Mouse (Mus musculus): ENCODE results near the gene Hist2h2ab.
"Not testable (repeated sequence)": the region's sequence is repeated elsewhere in the genome, so short reads cannot be mapped to it uniquely, and the experiment has no call there.

Gene Hist2h2ab

GRCm38 (mm10) chr3:96219661-96220130 is at the start of gene Hist2h2ab, which contains the start of gene Bola1:
Gene Hist2h2ab (plus strand): TSS chr3:96219865.
Gene Bola1 (minus strand): TSS chr3:96219709.
- TF ChIP-seq CTCF (conservative IDR thresholded peaks at IDR 0.05; ENCODE audit: low read length): no peak
- no peak for TF ChIP-seq NANOG (IDR thresholded peaks at IDR 0.05; ENCODE audit: borderline replicate concordance, low read length)
- no peak for TF ChIP-seq POU5F1 (IDR thresholded peaks at IDR 0.05; ENCODE audit: borderline replicate concordance, low read length)
- peaks cover 35% of the 10 kb centered on the region for H3K4me1 ChIP-seq (replicated peaks; ENCODE audit: low read depth, low read length)
- peak within 1 kb of the TSS; percentile 84 for H3K4me3 ChIP-seq (replicated peaks; ENCODE audit: low read length)
- peaks cover 12% of the 10 kb centered on the region; the same call in 1 of the 2 replicates for H3K27me3 ChIP-seq (ENCODE audit: insufficient read depth, low read length)
- no peaks in the 10 kb centered on the region for H3K9me3 ChIP-seq (ENCODE audit: low read length)
- H3K36me3 ChIP-seq (ENCODE audit: insufficient read depth, low read length): no peaks in the 10 kb centered on the region

- H3K4me3 ChIP-seq (replicated peaks; ENCODE audit: low read length): peak overlapping the region; percentile 99
- H3K4me1 ChIP-seq (replicated peaks; ENCODE audit: low read depth, low read length): peaks cover 52% of the 10 kb centered on the region
- peaks cover 38% of the 10 kb centered on the region for H3K36me3 ChIP-seq (ENCODE audit: insufficient read depth, low read length)
- TF ChIP-seq POU5F1 (IDR thresholded peaks at IDR 0.05; ENCODE audit: borderline replicate concordance, low read length) (no peak), CTCF (conservative IDR thresholded peaks at IDR 0.05; ENCODE audit: low read length) (no peak), NANOG (IDR thresholded peaks at IDR 0.05; ENCODE audit: borderline replicate concordance, low read length) (no peak)
- no peaks in the 10 kb centered on the region for H3K27me3 ChIP-seq (ENCODE audit: insufficient read depth, low read length)
- no peaks in the 10 kb centered on the region for H3K9me3 ChIP-seq (ENCODE audit: low read length)
These were observed 49.4 kb upstream of the Hist2h2ab start for GRCm38 (mm10) chr3:96170276-96170675.

DNA sequence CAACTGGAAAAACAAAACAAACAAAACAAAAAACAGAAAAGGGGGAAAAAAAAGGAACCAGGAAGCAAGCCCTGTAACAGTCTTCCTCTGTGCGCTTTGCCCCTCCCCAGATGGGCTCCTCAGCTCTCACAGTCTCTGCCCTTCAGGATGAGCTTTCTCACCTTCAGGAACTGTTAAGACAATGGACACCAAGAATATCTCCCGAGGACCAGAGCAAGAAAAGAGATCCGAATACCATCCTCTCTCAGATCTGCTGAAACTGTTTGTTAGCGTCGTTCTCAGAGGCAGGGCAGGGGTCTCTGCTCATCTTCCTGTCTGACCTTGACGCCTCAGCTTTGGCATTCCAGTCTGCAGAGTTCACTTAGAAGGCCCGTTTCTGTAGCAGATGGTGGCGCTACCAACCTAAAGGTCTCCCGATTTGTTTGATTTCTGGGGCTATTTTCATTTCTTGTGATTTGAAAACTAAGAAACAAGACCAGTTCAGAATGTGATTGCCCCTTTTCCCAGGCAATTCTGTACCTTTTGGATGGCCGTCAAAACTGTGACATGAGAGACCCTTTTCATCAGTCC is 48.6 kb upstream of the Hist2h2ab start:
- H3K4me3 ChIP-seq (replicated peaks; ENCODE audit: low read length): peak overlapping the region; percentile 99
- H3K4me1 ChIP-seq (replicated peaks; ENCODE audit: low read depth, low read length): peaks cover 58% of the 10 kb centered on the region
- H3K9me3 ChIP-seq (ENCODE audit: low read length): no peaks in the 10 kb centered on the region
- no peak for TF ChIP-seq POU5F1 (IDR thresholded peaks at IDR 0.05; ENCODE audit: borderline replicate concordance, low read length)
- no peak for TF ChIP-seq CTCF (conservative IDR thresholded peaks at IDR 0.05; ENCODE audit: low read length)
- no peak for TF ChIP-seq NANOG (IDR thresholded peaks at IDR 0.05; ENCODE audit: borderline replicate concordance, low read length)
- H3K36me3 ChIP-seq (ENCODE audit: insufficient read depth, low read length): peaks cover 46% of the 10 kb centered on the region
- no peaks in the 10 kb centered on the region for H3K27me3 ChIP-seq (ENCODE audit: insufficient read depth, low read length)

GRCm38 (mm10) chr3:96171583-96172196 is 48.0 kb upstream of the Hist2h2ab start:
- Histone ChIP-seq H3K9me3 (ENCODE audit: low read length) (no peaks in the 10 kb centered on the region), H3K27me3 (ENCODE audit: insufficient read depth, low read length) (no peaks in the 10 kb centered on the region), H3K36me3 (ENCODE audit: insufficient read depth, low read length) (peaks cover 52% of the 10 kb centered on the region), H3K4me1 (replicated peaks; ENCODE audit: low read depth, low read length) (peaks cover 65% of the 10 kb centered on the region), H3K4me3 (replicated peaks; ENCODE audit: low read length) (peak overlapping the region; percentile 99)
- TF ChIP-seq NANOG (IDR thresholded peaks at IDR 0.05; ENCODE audit: borderline replicate concordance, low read length): no peak
- TF ChIP-seq POU5F1 (IDR thresholded peaks at IDR 0.05; ENCODE audit: borderline replicate concordance, low read length): no peak
- no peak for TF ChIP-seq CTCF (conservative IDR thresholded peaks at IDR 0.05; ENCODE audit: low read length)

DNA sequence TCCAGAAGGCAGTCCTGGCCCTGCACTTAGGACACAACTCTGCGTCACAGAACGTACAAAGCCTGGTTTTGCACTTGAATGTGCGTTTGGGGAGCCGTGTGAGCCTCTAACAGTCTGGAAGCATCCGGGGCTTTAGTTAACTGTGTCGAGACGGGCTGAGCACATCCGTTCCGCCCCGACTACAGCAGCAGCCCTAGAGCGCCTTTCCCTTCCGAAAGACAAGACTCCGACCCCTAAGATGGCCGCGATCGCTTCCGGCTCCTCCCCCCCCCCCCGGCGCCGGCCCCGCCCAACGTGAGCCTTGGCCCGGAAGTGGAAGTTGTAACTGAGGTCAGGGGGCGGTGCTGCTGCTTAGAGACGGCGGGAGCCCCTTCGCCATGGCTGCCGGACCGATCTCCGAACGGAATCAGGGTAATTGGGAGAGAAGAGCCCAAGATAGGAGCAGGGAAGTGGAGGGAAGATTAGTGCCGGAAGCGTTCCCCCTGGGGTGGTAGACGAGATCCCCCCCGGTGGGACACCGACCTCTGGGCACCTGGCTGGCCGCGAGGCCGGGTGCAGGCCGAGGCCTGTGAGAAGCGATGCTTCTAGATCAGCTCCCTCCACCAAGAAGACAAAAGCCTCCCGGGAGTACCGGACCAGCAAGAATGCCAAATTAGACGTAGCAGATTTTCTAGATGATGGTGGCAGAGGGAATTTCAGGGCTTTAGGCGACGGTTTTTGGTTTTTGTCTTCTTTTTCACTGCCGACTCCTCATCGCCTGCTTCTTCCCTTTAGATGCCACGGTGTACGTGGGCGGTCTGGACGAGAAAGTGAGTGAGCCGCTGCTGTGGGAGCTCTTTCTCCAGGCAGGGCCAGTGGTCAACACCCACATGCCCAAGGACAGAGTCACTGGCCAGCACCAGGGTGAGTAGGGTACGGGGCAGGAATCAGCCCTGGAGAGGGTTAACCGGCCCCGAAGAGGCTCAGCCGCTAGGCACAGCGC is 47.2 kb upstream of the Hist2h2ab start, which contains the start of gene Sf3b4:
Sf3b4 (plus strand) TSS at position 136 of the 982 bp plus-strand sequence.
- Histone ChIP-seq H3K27me3 (ENCODE audit: insufficient read depth, low read length) (no peaks in the 10 kb centered on the region), H3K4me1 (replicated peaks; ENCODE audit: low read depth, low read length) (peaks cover 66% of the 10 kb centered on the region), H3K4me3 (replicated peaks; ENCODE audit: low read length) (peak within 1 kb of the TSS; percentile 99), H3K36me3 (ENCODE audit: insufficient read depth, low read length) (peaks cover 60% of the 10 kb centered on the region), H3K9me3 (ENCODE audit: low read length) (no peaks in the 10 kb centered on the region)
- no peak for TF ChIP-seq POU5F1 (IDR thresholded peaks at IDR 0.05; ENCODE audit: borderline replicate concordance, low read length)
- TF ChIP-seq CTCF (conservative IDR thresholded peaks at IDR 0.05; ENCODE audit: low read length): no peak
- no peak for TF ChIP-seq NANOG (IDR thresholded peaks at IDR 0.05; ENCODE audit: borderline replicate concordance, low read length)

- Histone ChIP-seq H3K9me3 (ENCODE audit: low read length) (no peaks in the 10 kb centered on the region), H3K36me3 (ENCODE audit: insufficient read depth, low read length) (peaks cover 67% of the 10 kb centered on the region), H3K27me3 (ENCODE audit: insufficient read depth, low read length) (no peaks in the 10 kb centered on the region), H3K4me3 (replicated peaks; ENCODE audit: low read length) (peak overlapping the region; percentile 99), H3K4me1 (replicated peaks; ENCODE audit: low read depth, low read length) (peaks cover 66% of the 10 kb centered on the region)
- TF ChIP-seq NANOG (IDR thresholded peaks at IDR 0.05; ENCODE audit: borderline replicate concordance, low read length) (no peak), CTCF (conservative IDR thresholded peaks at IDR 0.05; ENCODE audit: low read length) (no peak), POU5F1 (IDR thresholded peaks at IDR 0.05; ENCODE audit: borderline replicate concordance, low read length) (no peak)
These were observed 46.5 kb upstream of the Hist2h2ab start for GRCm38 (mm10) chr3:96173185-96173584.

DNA sequence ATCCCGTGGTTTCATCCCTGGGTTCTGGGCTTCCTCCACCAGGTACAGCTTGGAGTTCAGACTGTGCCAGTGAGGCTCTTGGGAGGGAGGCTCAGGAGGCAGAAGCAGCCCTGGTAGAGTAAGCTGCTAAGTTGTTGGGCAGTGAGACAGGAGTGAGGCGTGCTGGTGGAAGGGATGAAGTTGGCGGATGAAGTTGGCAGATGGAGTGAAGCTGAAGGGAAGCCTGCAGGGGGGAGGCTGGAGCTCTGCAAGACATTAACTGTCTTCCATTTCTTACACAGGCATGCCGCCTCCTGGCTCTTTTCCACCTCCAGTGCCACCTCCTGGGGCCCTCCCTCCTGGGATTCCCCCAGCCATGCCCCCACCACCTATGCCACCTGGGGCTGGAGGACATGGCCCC is 45.6 kb upstream of the Hist2h2ab start:
- Histone ChIP-seq H3K4me1 (replicated peaks; ENCODE audit: low read depth, low read length) (peaks cover 73% of the 10 kb centered on the region), H3K36me3 (ENCODE audit: insufficient read depth, low read length) (peaks cover 72% of the 10 kb centered on the region), H3K4me3 (replicated peaks; ENCODE audit: low read length) (peak overlapping the region; percentile 99)
- H3K9me3 ChIP-seq (ENCODE audit: low read length); H3K27me3 ChIP-seq (ENCODE audit: insufficient read depth, low read length): not testable (repeated sequence)

GRCm38 (mm10) chr3:96175251-96175650 is 44.4 kb upstream of the Hist2h2ab start:
- H3K4me3 ChIP-seq (replicated peaks; ENCODE audit: low read length): peak overlapping the region; percentile 99
- H3K27me3 ChIP-seq (ENCODE audit: insufficient read depth, low read length): no peaks in the 10 kb centered on the region
- H3K4me1 ChIP-seq (replicated peaks; ENCODE audit: low read depth, low read length): peaks cover 75% of the 10 kb centered on the region
- no peaks in the 10 kb centered on the region for H3K9me3 ChIP-seq (ENCODE audit: low read length)
- TF ChIP-seq POU5F1 (IDR thresholded peaks at IDR 0.05; ENCODE audit: borderline replicate concordance, low read length) (no peak), CTCF (conservative IDR thresholded peaks at IDR 0.05; ENCODE audit: low read length) (no peak), NANOG (IDR thresholded peaks at IDR 0.05; ENCODE audit: borderline replicate concordance, low read length) (no peak)
- peaks cover 72% of the 10 kb centered on the region for H3K36me3 ChIP-seq (ENCODE audit: insufficient read depth, low read length)
